Comparison of ENCODE assay signal across 22 mouse cellular contexts in the genomic region with DNA sequence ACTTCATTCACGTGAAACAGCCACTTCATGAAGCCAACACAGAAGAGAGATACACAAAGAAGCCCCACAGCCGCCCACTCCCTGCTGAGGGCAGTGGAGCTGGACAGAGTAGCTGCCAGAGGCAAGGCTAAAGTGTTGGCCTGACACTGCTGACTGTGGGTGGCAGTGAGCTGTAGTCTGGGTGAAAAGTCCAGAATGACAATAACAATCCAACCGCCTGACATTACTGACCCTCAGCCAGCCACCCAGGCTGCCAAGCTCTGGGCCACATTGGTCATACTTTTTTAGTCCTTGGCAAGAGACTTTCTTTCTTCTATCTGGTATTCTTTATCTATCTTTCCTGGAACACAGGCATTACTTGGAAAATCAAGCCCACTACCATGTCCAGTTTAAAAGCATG. TPM values are rescaled to one million over a fixed set of nuclear protein-coding genes. Genes with fewer than 3 reads are reported as not detected.
DNase-seq lines count a peak whose midpoint lies in the region; ATAC-seq and TF ChIP-seq lines count a peak whose summit lies in the region.
"Had no signal": no experiment of that assay in that cellular context is flagged by ENCODE, and none has a peak within 500 bp of the region (broad histone marks: within the 10 kb centered on the region; RNA-seq: fewer than 3 reads in every experiment).

No protein-coding gene starts in this region.

- 82% methylated on average over 3 of the region's 3 CpGs for WGBS in intestine, embryonic 15.5 days
- 67% methylated on average over 3 of the region's 3 CpGs for WGBS in intestine, embryonic 16.5 days
- WGBS in forebrain, postnatal 0 days, result 79% methylated on average over 3 of the region's 3 CpGs

- no peak overlapping the region for H3K9ac ChIP-seq in intestine, embryonic 15.5 days
- H3K9ac ChIP-seq in intestine, embryonic 16.5 days (ENCODE audit: low read depth, low read length), result no peak overlapping the region
- H3K9ac ChIP-seq in forebrain, postnatal 0 days, result no peak overlapping the region
- H3K9ac ChIP-seq: embryonic facial prominence, embryonic 12.5 days; forebrain, embryonic 15.5 days; heart, embryonic 15.5 days; hindbrain, embryonic 14.5 days had no signal

- no peaks in the 10 kb centered on the region for H3K36me3 ChIP-seq in intestine, embryonic 15.5 days
- no peaks in the 10 kb centered on the region for H3K36me3 ChIP-seq in intestine, embryonic 16.5 days (ENCODE audit: control insufficient read depth, insufficient read depth, low read length)
- no peaks in the 10 kb centered on the region for H3K36me3 ChIP-seq in forebrain, postnatal 0 days (ENCODE audit: insufficient read depth)
- H3K36me3 ChIP-seq: embryonic facial prominence, embryonic 12.5 days; forebrain, embryonic 15.5 days; heart, embryonic 10.5 days; heart, embryonic 15.5 days; hindbrain, embryonic 10.5 days had no signal

- no peak for TF ChIP-seq CTCF in forebrain, postnatal 0 days (IDR thresholded peaks at IDR 0.05; ENCODE audit: low read depth)

- no peak for ATAC-seq in intestine, embryonic 15.5 days
- ATAC-seq in intestine, embryonic 16.5 days, result no peak
- no peak for ATAC-seq in forebrain, postnatal 0 days
- ATAC-seq: forebrain, embryonic 15.5 days; intestine, postnatal 0 days had no signal

- peak; percentile 12 for DNase-seq in gastrocnemius, postnatal 14 days
- DNase-seq in gastrocnemius, adult 18-20 months (ENCODE audit: low spot score), result no peak
- DNase-seq in adipocyte (ENCODE audit: low spot score), result peak; percentile 80
- DNase-seq in forebrain, postnatal 0 days, result no peak
- DNase-seq: adrenal gland, postnatal 14 days; heart, postnatal 14 days; kidney, adult 8-10 months had no signal

- 0 out of 2 replicates have a peak overlapping the region, but pooled peaks have one; percentile 6 for H3K27ac ChIP-seq in intestine, embryonic 15.5 days
- no peak overlapping the region for H3K27ac ChIP-seq in intestine, embryonic 16.5 days (ENCODE audit: low read length)
- H3K27ac ChIP-seq in forebrain, postnatal 0 days (ENCODE audit: low read depth, low read length), result no peak overlapping the region
- H3K27ac ChIP-seq: embryonic facial prominence, embryonic 12.5 days; forebrain, embryonic 15.5 days; heart, embryonic 10.5 days; heart, embryonic 15.5 days; hindbrain, embryonic 10.5 days; hindbrain, embryonic 14.5 days had no signal

- H3K4me1 ChIP-seq in intestine, embryonic 15.5 days (replicated peaks), result no peaks in the 10 kb centered on the region
- no peaks in the 10 kb centered on the region for H3K4me1 ChIP-seq in intestine, embryonic 16.5 days (ENCODE audit: control insufficient read depth, insufficient read depth, low read length)
- H3K4me1 ChIP-seq in forebrain, postnatal 0 days (ENCODE audit: insufficient read depth), result no peaks in the 10 kb centered on the region
- H3K4me1 ChIP-seq: embryonic facial prominence, embryonic 12.5 days; forebrain, embryonic 15.5 days; heart, embryonic 10.5 days; heart, embryonic 15.5 days; hindbrain, embryonic 10.5 days had no signal

- intact Hi-C loops in gastrocnemius, postnatal 14 days (cut with DNase I; ENCODE audit: low total_unique reads), result no loop called here

- H3K4me3 ChIP-seq in intestine, embryonic 15.5 days (replicated peaks), result no peak overlapping the region
- H3K4me3 ChIP-seq in intestine, embryonic 16.5 days (ENCODE audit: low read length), result no peak overlapping the region
- H3K4me3 ChIP-seq in forebrain, postnatal 0 days (ENCODE audit: low read depth, low read length), result no peak overlapping the region
- H3K4me3 ChIP-seq: embryonic facial prominence, embryonic 12.5 days; forebrain, embryonic 15.5 days; heart, embryonic 10.5 days; heart, embryonic 15.5 days; hindbrain, embryonic 10.5 days had no signal

- no peaks in the 10 kb centered on the region for H3K27me3 ChIP-seq in intestine, embryonic 15.5 days (replicated peaks)
- H3K27me3 ChIP-seq in intestine, embryonic 16.5 days (replicated peaks; ENCODE audit: control insufficient read depth, insufficient read depth, low read length), result no peaks in the 10 kb centered on the region
- H3K27me3 ChIP-seq in forebrain, postnatal 0 days (ENCODE audit: insufficient read depth, low read length), result no peaks in the 10 kb centered on the region
- H3K27me3 ChIP-seq: embryonic facial prominence, embryonic 12.5 days; forebrain, embryonic 15.5 days; heart, embryonic 15.5 days had no signal

- H3K4me2 ChIP-seq in intestine, embryonic 15.5 days (replicated peaks), result no peak overlapping the region
- no peak overlapping the region for H3K4me2 ChIP-seq in intestine, embryonic 16.5 days (ENCODE audit: low read depth, low read length)
- H3K4me2 ChIP-seq in forebrain, postnatal 0 days (ENCODE audit: low read depth), result no peak overlapping the region
- H3K4me2 ChIP-seq: embryonic facial prominence, embryonic 12.5 days; forebrain, embryonic 15.5 days; heart, embryonic 15.5 days; hindbrain, embryonic 14.5 days had no signal

- no peaks in the 10 kb centered on the region for H3K9me3 ChIP-seq in intestine, embryonic 15.5 days
- no peaks in the 10 kb centered on the region for H3K9me3 ChIP-seq in intestine, embryonic 16.5 days (ENCODE audit: control insufficient read depth, low read length)
- no peaks in the 10 kb centered on the region for H3K9me3 ChIP-seq in forebrain, postnatal 0 days (ENCODE audit: low read length)
- H3K9me3 ChIP-seq: forebrain, embryonic 15.5 days; heart, embryonic 10.5 days; heart, embryonic 15.5 days; hindbrain, embryonic 10.5 days had no signal

RNA-seq across cellular contexts. Expression of gene Ccl11, which starts 13.5 kb away (rescaled TPM):
- total RNA-seq in gastrocnemius, postnatal 14 days (2021), result 10 to 100 TPM; 16.3 to 20.7 TPM
- total RNA-seq in gastrocnemius, adult 18-20 months (2021), result 10 to 100 TPM; 13.2 to 21.0 TPM
- 97.5 and 103 TPM in 2 replicates for polyA plus RNA-seq in intestine, embryonic 15.5 days (2015; fragmentation: Nextera tagmentation; extraction: Ambion mirVana)
- 105 and 109 TPM in 2 replicates for polyA plus RNA-seq in intestine, embryonic 16.5 days (2015; fragmentation: Nextera tagmentation; extraction: Ambion mirVana)
- not detected in 2 replicates for total RNA-seq in forebrain, postnatal 0 days (2014; rRNA removed)
- 0.15 TPM in 1 of 2 replicates, not detected in the other for polyA plus RNA-seq in forebrain, postnatal 0 days (2015; fragmentation: Nextera tagmentation; extraction: Ambion mirVana)
- total RNA-seq: ES-E14; granulocyte monocyte progenitor cell, adult 5-6 weeks had no signal
- polyA plus RNA-seq: cortical plate, adult 2 months; forebrain, embryonic 11.5 days; forebrain, embryonic 15.5 days; heart, embryonic 10.5 days; hindbrain, embryonic 10.5 days had no signal

RNA-seq across cellular contexts. Expression of gene Ccl7, which starts 25.6 kb away (rescaled TPM):
- under 1 TPM in 1 of 2 experiments, not detected in 1; 0.45 TPM for total RNA-seq in gastrocnemius, postnatal 14 days (2021)
- 1 to 10 TPM in 1 of 2 experiments, not detected in 1; 1.2 TPM for total RNA-seq in gastrocnemius, adult 18-20 months (2021)
- 3.6 and 5.1 TPM in 2 replicates for polyA plus RNA-seq in intestine, embryonic 15.5 days (2015; fragmentation: Nextera tagmentation; extraction: Ambion mirVana)
- polyA plus RNA-seq in intestine, embryonic 16.5 days (2015; fragmentation: Nextera tagmentation; extraction: Ambion mirVana), result 3.0 and 3.1 TPM in 2 replicates
- 0.23 TPM in 1 of 2 replicates, not detected in the other for total RNA-seq in forebrain, postnatal 0 days (2014; rRNA removed)
- polyA plus RNA-seq in forebrain, postnatal 0 days (2015; fragmentation: Nextera tagmentation; extraction: Ambion mirVana), result 1.2 and 3.0 TPM in 2 replicates
- total RNA-seq: adrenal gland, postnatal 14 days; granulocyte monocyte progenitor cell, adult 5-6 weeks had no signal
- polyA plus RNA-seq: cerebellum, adult 2 months; hindbrain, embryonic 10.5 days had no signal

RNA-seq across cellular contexts. Expression of gene Ccl12, which starts 30.6 kb away (rescaled TPM):
- total RNA-seq in gastrocnemius, postnatal 14 days (2021), result under 1 TPM in 1 of 2 experiments, not detected in 1; 0.86 TPM
- total RNA-seq in gastrocnemius, adult 18-20 months (2021), result not detected
- polyA plus RNA-seq in intestine, embryonic 15.5 days (2015; fragmentation: Nextera tagmentation; extraction: Ambion mirVana), result 2.8 and 5.0 TPM in 2 replicates
- 1.4 and 2.7 TPM in 2 replicates for polyA plus RNA-seq in intestine, embryonic 16.5 days (2015; fragmentation: Nextera tagmentation; extraction: Ambion mirVana)
- 2.0 and 3.3 TPM in 2 replicates for total RNA-seq in forebrain, postnatal 0 days (2014; rRNA removed)
- 7.6 and 11.1 TPM in 2 replicates for polyA plus RNA-seq in forebrain, postnatal 0 days (2015; fragmentation: Nextera tagmentation; extraction: Ambion mirVana)
- total RNA-seq: adrenal gland, postnatal 14 days; ES-E14; granulocyte monocyte progenitor cell, adult 5-6 weeks had no signal
- polyA plus RNA-seq: heart, embryonic 10.5 days had no signal

RNA-seq across cellular contexts. Expression of gene Gm17268, which starts 32.7 kb away (rescaled TPM):
- not detected for total RNA-seq in gastrocnemius, postnatal 14 days (2021)
- not detected for total RNA-seq in gastrocnemius, adult 18-20 months (2021)
- not detected in 2 replicates for polyA plus RNA-seq in intestine, embryonic 15.5 days (2015; fragmentation: Nextera tagmentation; extraction: Ambion mirVana)
- polyA plus RNA-seq in intestine, embryonic 16.5 days (2015; fragmentation: Nextera tagmentation; extraction: Ambion mirVana), result not detected in 2 replicates
- not detected in 2 replicates for total RNA-seq in forebrain, postnatal 0 days (2014; rRNA removed)
- polyA plus RNA-seq in forebrain, postnatal 0 days (2015; fragmentation: Nextera tagmentation; extraction: Ambion mirVana), result not detected in 2 replicates
- total RNA-seq: adrenal gland, postnatal 14 days; ES-E14; granulocyte monocyte progenitor cell, adult 5-6 weeks; heart, postnatal 14 days had no signal
- polyA plus RNA-seq: cerebellum, adult 2 months; cortical plate, adult 2 months; embryonic facial prominence, embryonic 12.5 days; forebrain, embryonic 11.5 days; forebrain, embryonic 15.5 days; frontal cortex, adult 2 months; heart, embryonic 10.5 days; heart, embryonic 15.5 days; hindbrain, embryonic 10.5 days; hindbrain, embryonic 14.5 days; intestine, postnatal 0 days had no signal

RNA-seq across cellular contexts. Expression of gene Ccl2, which starts 35.7 kb away (rescaled TPM):
- total RNA-seq in gastrocnemius, postnatal 14 days (2021), result 1 to 10 TPM in 1 of 2 experiments, under 1 TPM in 1; 0.29 to 1.1 TPM
- total RNA-seq in gastrocnemius, adult 18-20 months (2021), result 1 to 10 TPM in 1 of 2 experiments, under 1 TPM in 1; 0.48 to 1.5 TPM
- polyA plus RNA-seq in intestine, embryonic 15.5 days (2015; fragmentation: Nextera tagmentation; extraction: Ambion mirVana), result 10.2 and 10.4 TPM in 2 replicates
- 6.7 and 8.3 TPM in 2 replicates for polyA plus RNA-seq in intestine, embryonic 16.5 days (2015; fragmentation: Nextera tagmentation; extraction: Ambion mirVana)
- total RNA-seq in forebrain, postnatal 0 days (2014; rRNA removed), result 0.85 and 2.4 TPM in 2 replicates
- polyA plus RNA-seq in forebrain, postnatal 0 days (2015; fragmentation: Nextera tagmentation; extraction: Ambion mirVana), result 1.3 and 1.6 TPM in 2 replicates
- polyA plus RNA-seq: cerebellum, adult 2 months had no signal

Comparison
In these comparisons a context has a peak if more than half of its experiments do, and no peak if none do; other contexts are left out.
1. DNase-seq: peak in gastrocnemius, postnatal 14 days (single experiment) and adipocyte (single experiment); none in gastrocnemius, adult 18-20 months (single experiment) and forebrain, postnatal 0 days (single experiment).
2. RNA of gene Ccl11, which starts 13.5 kb away (total RNA-seq): 13.2 to 21.0 TPM in gastrocnemius, adult 18-20 months and 16.3 to 20.7 TPM in gastrocnemius, postnatal 14 days; not detected in forebrain, postnatal 0 days; every median in the first group is over 10 times any median in the second.